Mouse (Mus musculus) ES-E14 (cell line): ENCODE results near the gene Col6a4. TPM values are rescaled to one million over a fixed set of nuclear protein-coding genes. Genes with fewer than 3 reads are reported as not detected.

Experiments
- DNase-seq: peaks from one replicate; pipeline ENCODE4 v3.0.0-alpha.2; 2013; ENCODE audit warnings: low read depth, low spot score
- H3K27ac ChIP-seq: 2 replicates; pipeline ENCODE4 v1.5.1; 2012; ENCODE audit warnings: low read depth, mild to moderate bottlenecking, low read length, moderate library complexity, mixed read lengths; ENCODE audit not compliant: poor library complexity, insufficient read depth, severe bottlenecking
- H3K36me3 ChIP-seq: 2 replicates; pipeline ENCODE4 v1.6.1; 2012; ENCODE audit warnings: mild to moderate bottlenecking, low read length, moderate library complexity, mixed read lengths; ENCODE audit not compliant: control insufficient read depth, poor library complexity, insufficient read depth, severe bottlenecking
- H3K4me1 ChIP-seq, 2 experiments: fragments of 150-350 bp in 1 of 2; sonication (generic) in 1 of 2; 2 replicates each; pipeline ENCODE4 v1.6.1; 2012; ENCODE audit warnings: low read length in 2 of 2, mild to moderate bottlenecking in 1 of 2, mixed read lengths in 1 of 2; ENCODE audit not compliant: control insufficient read depth in 2 of 2, insufficient read depth in 2 of 2, poor library complexity in 1 of 2
- H3K4me3 ChIP-seq, 2 experiments: fragments of 150-350 bp in 1 of 2; sonication (generic) in 1 of 2; 2 replicates each; pipeline ENCODE4 v1.5.1; 2012; ENCODE audit warnings: low read length in 2 of 2, low read depth in 1 of 2, mild to moderate bottlenecking in 1 of 2, mixed read lengths in 1 of 2; ENCODE audit not compliant: insufficient read depth in 1 of 2, poor library complexity in 1 of 2, severe bottlenecking in 1 of 2
- H3K9ac ChIP-seq: 2 replicates; pipeline ENCODE4 v1.6.1; 2012; ENCODE audit warnings: low read depth, mild to moderate bottlenecking, low read length, mixed read lengths; ENCODE audit not compliant: poor library complexity, insufficient read depth, severe bottlenecking
- H3K9me3 ChIP-seq: fragments of 150-350 bp; sonication (generic); 2 replicates; pipeline ENCODE4 v1.6.1; 2012; ENCODE audit warnings: low read depth, mild to moderate bottlenecking, low read length; ENCODE audit not compliant: control insufficient read depth, insufficient read depth
- CHD2 ChIP-seq: IDR thresholded peaks from 2 replicates; pipeline ENCODE4 v1.6.1; 2014; ENCODE audit warnings: mild to moderate bottlenecking, low read depth, low read length, inconsistent platforms
- HCFC1 ChIP-seq: IDR thresholded peaks from 2 replicates; pipeline ENCODE4 v1.6.1; 2012; ENCODE audit warnings: low read length, inconsistent platforms, borderline replicate concordance; ENCODE audit not compliant: insufficient read depth
- MAFK ChIP-seq: IDR thresholded peaks from 2 replicates; pipeline ENCODE4 v1.6.1; 2014; ENCODE audit warnings: mild to moderate bottlenecking, low read depth, low read length, inconsistent platforms; ENCODE audit not compliant: insufficient read depth
- ZC3H11A ChIP-seq: IDR thresholded peaks from 2 replicates; pipeline ENCODE4 v1.6.1; 2012; ENCODE audit warnings: low read depth, mild to moderate bottlenecking, inconsistent platforms, low read length, borderline replicate concordance
- ZNF384 ChIP-seq: IDR thresholded peaks from 2 replicates; pipeline ENCODE4 v1.6.1; 2012; ENCODE audit warnings: low read depth, low read length, inconsistent platforms
- in situ Hi-C, 2 experiments: fragments of 600-800 bp; cut with MboI; formaldehyde crosslinking; loops; one replicate each; pipeline ENCODE4 v1.15.1; 2025; ENCODE audit warnings: low sequenced_read_pairs in 2 of 2, inconsistent platforms in 1 of 2; ENCODE audit not compliant: unreplicated experiment in 2 of 2
- total RNA-seq: library from RNA; depleted of rRNA; stranded (reverse); fragments of 300-350 nt; gene quantifications from 2 replicates; pipeline ENCODE4 v1.2.3, GENCODE M21; 2012

The Col6a4 gene
- total RNA-seq, 1 experiment = 3.9 TPM

DNA sequence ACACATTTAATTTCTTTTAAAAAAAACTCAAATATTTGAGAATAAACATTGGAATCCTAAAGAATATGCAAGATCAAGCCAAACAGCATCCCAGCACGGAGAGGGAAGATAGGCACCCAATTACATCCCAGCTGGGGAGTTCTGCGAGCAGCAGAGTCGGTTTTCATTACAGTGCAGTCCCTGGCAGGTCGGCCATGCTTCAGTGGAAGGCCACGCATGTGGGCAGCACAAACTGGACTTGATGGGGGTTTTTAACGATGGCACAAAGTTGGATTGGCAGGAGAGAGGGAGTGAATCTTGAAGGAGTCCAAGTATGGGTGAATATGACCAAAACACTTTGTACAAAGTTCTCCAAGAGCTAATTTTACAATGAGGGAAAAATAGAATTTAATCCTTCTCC lies 106.5 kb downstream of the Col6a4 start:
- no peak for DNase-seq
- TF ChIP-seq ZC3H11A (no peak), ZNF384 (no peak), MAFK (no peak), CHD2 (no peak), HCFC1 (no peak)
- H3K27ac ChIP-seq = no peak overlapping the region
- H3K9ac ChIP-seq = no peak overlapping the region
- no peaks in the 10 kb centered on the region for H3K9me3 ChIP-seq
- H3K4me1 ChIP-seq = no peaks in the 10 kb centered on the region
- no peak overlapping the region for H3K4me3 ChIP-seq
- in situ Hi-C loops = no loop called here
- H3K36me3 ChIP-seq = no peaks in the 10 kb centered on the region

DNA sequence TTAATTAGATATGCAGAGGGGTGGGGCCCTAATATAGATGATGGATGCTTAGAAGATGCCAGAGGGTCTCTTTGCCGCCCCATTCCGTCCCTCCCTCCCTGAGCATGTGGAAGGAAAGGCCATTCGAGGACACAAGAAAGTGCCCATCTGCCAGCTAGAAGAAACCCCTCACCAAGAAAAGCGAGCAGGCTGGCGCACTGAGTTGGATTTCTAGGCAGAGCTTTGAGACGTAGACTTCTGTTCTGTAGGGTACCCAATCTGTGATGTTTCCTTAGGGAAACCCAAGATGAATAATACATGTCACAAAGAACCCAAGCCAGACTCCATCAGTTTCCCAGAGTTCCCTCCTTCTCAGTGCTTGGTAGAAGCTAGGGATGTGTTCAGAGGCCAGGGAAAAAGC lies 107.1 kb downstream of the Col6a4 start:
- Histone ChIP-seq H3K4me1 (no peaks in the 10 kb centered on the region), H3K9me3 (no peaks in the 10 kb centered on the region), H3K4me3 (no peak overlapping the region), H3K9ac (no peak overlapping the region), H3K27ac (no peak overlapping the region), H3K36me3 (no peaks in the 10 kb centered on the region)
- TF ChIP-seq CHD2 = no peak
- TF ChIP-seq HCFC1 = no peak
- no peak for TF ChIP-seq ZC3H11A
- no peak for TF ChIP-seq ZNF384
- TF ChIP-seq MAFK = no peak
- in situ Hi-C loops = no loop called here
- no peak for DNase-seq

DNA sequence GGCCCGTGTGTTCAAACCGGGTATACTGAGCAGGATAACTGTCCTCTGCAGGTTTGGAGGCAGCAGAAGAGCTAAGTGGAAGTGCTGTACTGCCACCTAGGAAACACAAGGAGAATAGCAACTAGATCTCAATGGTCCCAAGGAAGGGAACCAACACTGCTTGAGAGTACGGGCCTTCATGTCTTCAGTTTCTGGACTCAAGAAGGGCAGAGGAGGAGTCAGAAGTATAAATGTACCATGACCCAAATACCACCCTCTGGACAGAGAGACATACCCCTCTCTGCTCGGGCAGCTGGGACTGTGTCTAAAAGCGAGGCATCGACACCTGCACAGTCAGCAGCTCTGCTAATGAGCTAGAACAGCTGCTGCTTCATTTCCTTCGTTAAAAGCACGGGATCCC lies 108.5 kb downstream of the Col6a4 start:
- no peak overlapping the region for H3K4me3 ChIP-seq
- H3K9me3 ChIP-seq = no peaks in the 10 kb centered on the region
- in situ Hi-C loops = no loop called here
- H3K36me3 ChIP-seq = no peaks in the 10 kb centered on the region
- TF ChIP-seq ZC3H11A (peak; percentile 48; the same call in 1 of the 2 replicates), HCFC1 (no peak), CHD2 (no peak)
- DNase-seq = no peak
- H3K27ac ChIP-seq = no peak overlapping the region
- no peaks in the 10 kb centered on the region for H3K4me1 ChIP-seq
- no peak overlapping the region for H3K9ac ChIP-seq

DNA sequence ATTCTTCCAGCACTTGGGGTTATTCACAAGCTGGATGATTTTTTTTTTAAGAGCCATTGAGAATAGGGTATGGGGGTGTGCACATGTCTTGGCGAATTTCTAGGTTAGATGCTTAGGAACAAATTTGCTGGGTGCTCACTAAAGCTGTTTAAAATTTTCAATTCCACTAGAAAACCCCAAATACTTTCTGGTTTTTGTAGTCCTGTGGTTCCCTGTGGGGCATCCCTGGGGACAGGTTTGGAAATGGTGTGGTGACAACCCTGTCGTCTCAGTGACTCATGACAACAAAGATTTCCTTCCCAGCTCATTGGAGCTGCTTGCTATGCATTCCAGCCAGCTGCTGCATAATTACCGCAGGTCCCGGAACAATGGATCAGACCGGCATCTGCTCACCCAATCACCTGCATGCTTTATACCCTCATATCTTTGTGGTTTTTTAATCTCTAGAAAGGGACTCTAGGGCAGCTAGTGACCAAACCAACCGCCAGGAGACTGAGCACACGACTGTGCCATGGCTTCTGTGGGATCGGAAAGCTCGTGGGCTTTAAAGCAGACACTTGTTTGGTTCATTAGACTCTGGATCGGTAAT lies 111.6 kb downstream of the Col6a4 start:
- H3K27ac ChIP-seq = no peak overlapping the region
- H3K4me1 ChIP-seq = no peaks in the 10 kb centered on the region
- no peaks in the 10 kb centered on the region for H3K36me3 ChIP-seq
- no peak overlapping the region for H3K9ac ChIP-seq
- H3K9me3 ChIP-seq = no peaks in the 10 kb centered on the region
- TF ChIP-seq MAFK = no peak
- no peak for TF ChIP-seq HCFC1
- no peak for TF ChIP-seq ZNF384
- no peak for TF ChIP-seq ZC3H11A
- no peak for TF ChIP-seq CHD2
- no peak overlapping the region for H3K4me3 ChIP-seq
- no peak for DNase-seq
- in situ Hi-C loops = no loop called here

DNA sequence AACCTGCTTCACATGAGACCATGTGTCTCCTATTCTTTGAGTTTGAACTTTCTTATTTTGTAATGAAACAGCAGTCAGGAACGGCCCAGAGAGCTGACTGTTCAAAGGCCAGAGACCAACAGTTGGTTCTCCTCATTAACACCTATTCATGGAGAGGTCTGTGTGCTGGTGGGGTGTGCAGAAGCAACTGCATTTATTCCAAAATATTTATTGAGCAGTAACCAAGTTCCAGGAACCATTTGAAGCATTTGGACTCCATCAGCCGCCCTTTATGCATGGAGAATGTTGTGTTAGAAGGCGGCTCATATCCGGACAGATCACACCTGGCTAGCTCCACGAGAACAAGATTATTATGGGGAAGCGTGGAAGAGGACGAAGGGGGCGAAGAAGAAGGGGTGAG lies 118.1 kb downstream of the Col6a4 start:
- DNase-seq = no peak
- in situ Hi-C loops = no loop called here
- Histone ChIP-seq H3K4me3 (no peak overlapping the region), H3K4me1 (peaks cover 2 to 3% of the 10 kb centered on the region in 2 experiments; a peak in 2 of 4 replicates), H3K36me3 (no peaks in the 10 kb centered on the region), H3K9me3 (no peaks in the 10 kb centered on the region), H3K27ac (no peak overlapping the region), H3K9ac (no peak overlapping the region)
- TF ChIP-seq HCFC1 (no peak), MAFK (no peak), ZC3H11A (no peak), ZNF384 (no peak), CHD2 (no peak)
